Mouse (Mus musculus): Measurements from ENCODE around the gene Csnk2b. TPM values are rescaled to one million over a fixed set of nuclear protein-coding genes. Genes with fewer than 3 reads are reported as not detected.
A peak's percentile ranks its signal among the peaks of the same experiment; 100 is the strongest.

Csnk2b gene
- polyA plus RNA-seq, 1 experiment from 2014 or later = 353 TPM

DNA sequence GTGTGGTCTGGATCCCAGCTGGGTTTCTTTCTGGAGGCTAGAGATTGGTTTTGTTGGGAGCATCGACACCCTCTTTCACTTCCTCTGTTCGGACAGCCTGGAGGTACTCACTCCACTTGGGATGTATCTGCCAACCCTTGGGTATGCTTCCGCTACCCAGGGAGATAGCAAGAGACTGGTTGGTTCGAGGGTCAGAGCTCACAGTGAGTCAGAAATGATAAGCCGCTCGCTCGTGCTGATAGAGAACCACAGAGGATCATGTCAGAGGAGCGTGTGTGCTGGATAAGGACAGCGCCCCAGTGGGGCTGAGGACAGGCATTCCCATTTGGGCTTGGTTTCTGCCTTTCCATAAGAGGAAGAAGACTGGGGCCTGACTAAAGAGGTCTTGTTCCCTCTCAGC, 42.1 kb downstream of the Csnk2b start:
- H3K4me2 ChIP-seq (ENCODE audit: low read length) = no peak overlapping the region
- DNase-seq (ENCODE audit: low spot score) (no peak), ATAC-seq (no peak)
- H3K27ac ChIP-seq (ENCODE audit: low read depth, low read length) = no peak overlapping the region
- H3K27me3 ChIP-seq (replicated peaks; ENCODE audit: control insufficient read depth, insufficient read depth, low read length) = no peaks in the 10 kb centered on the region
- no peaks in the 10 kb centered on the region for H3K9me3 ChIP-seq (replicated peaks; ENCODE audit: control insufficient read depth, low read length)
- H3K4me3 ChIP-seq (ENCODE audit: low read depth, low read length) = no peak overlapping the region
- peaks cover 11% of the 10 kb centered on the region; the same call in 1 of the 2 replicates for H3K4me1 ChIP-seq (ENCODE audit: control insufficient read depth, insufficient read depth, low read length)
- H3K9ac ChIP-seq (ENCODE audit: low read length) = no peak overlapping the region
- H3K36me3 ChIP-seq (ENCODE audit: control insufficient read depth, insufficient read depth, low read length) = no peaks in the 10 kb centered on the region
- 70% methylated on average over 9 of the region's 9 CpGs for WGBS

DNA sequence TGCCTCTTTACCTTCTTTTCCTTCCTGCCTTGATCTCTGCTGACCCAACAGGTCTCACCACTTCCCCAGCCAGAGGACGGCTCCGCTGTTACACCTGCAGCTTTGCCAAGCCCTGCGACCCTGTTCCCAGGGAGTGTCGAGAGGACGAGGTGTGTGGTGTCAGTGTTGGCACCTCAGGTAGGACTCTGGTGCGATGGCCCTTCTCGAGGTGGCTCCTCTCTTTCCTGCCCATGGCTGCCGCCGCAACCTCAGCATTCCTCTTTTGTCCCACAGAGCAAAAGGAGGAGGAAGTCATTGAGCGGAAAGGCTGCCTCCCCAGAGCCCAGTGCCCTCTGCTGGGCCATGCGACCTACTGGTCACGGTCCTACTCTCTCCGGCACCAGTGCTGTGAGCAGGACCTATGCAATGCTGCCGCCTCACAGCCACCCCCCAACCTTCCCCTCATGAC, 44.0 kb downstream of the Csnk2b start, which contains the start of gene Ly6g6d:
Ly6g6d (minus strand) TSS at position 280 of the 448 bp plus-strand sequence.
- Histone ChIP-seq H3K4me3 (ENCODE audit: low read depth, low read length) (peak within 1 kb of the TSS; percentile 4; the same call in 1 of the 2 replicates), H3K9me3 (replicated peaks; ENCODE audit: control insufficient read depth, low read length) (no peaks in the 10 kb centered on the region), H3K4me1 (ENCODE audit: control insufficient read depth, insufficient read depth, low read length) (peaks cover 11% of the 10 kb centered on the region; the same call in 1 of the 2 replicates), H3K36me3 (ENCODE audit: control insufficient read depth, insufficient read depth, low read length) (no peaks in the 10 kb centered on the region), H3K27me3 (replicated peaks; ENCODE audit: control insufficient read depth, insufficient read depth, low read length) (no peaks in the 10 kb centered on the region), H3K27ac (ENCODE audit: low read depth, low read length) (peak within 1 kb of the TSS; percentile 52; the same call in 1 of the 2 replicates), H3K9ac (ENCODE audit: low read length) (peak within 1 kb of the TSS; percentile 41; the same call in 1 of the 2 replicates), H3K4me2 (ENCODE audit: low read length) (peak within 1 kb of the TSS; percentile 35)
- DNase-seq (ENCODE audit: low spot score) (peak; percentile 26), ATAC-seq (no peak)
- 12% methylated on average over 14 of the region's 14 CpGs for WGBS

DNA sequence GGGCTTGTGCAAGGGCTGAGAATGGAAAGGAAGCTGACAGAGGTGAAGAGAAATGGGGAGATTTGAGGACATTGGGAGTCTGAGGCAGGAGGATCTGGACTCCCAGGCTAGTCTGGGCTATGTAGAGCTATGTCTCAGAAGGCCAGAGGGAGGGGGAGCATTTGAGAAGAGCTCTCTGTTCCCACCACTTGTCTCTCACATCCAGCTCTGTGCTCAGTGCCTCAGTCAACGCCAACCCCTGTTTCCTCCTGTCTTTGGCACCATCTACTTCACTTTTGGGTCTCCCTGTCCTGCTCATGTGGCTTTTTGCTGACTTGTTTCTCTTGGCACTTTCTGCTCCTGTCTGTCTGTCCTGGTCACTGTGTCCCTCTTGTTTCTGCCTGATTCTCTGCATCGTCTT, 44.6 kb downstream of the Csnk2b start:
- DNase-seq (ENCODE audit: low spot score) (no peak), ATAC-seq (peak; percentile 67)
- peaks cover 11% of the 10 kb centered on the region; the same call in 1 of the 2 replicates for H3K4me1 ChIP-seq (ENCODE audit: control insufficient read depth, insufficient read depth, low read length)
- H3K9ac ChIP-seq (ENCODE audit: low read length) = peak overlapping the region; percentile 41; the same call in 1 of the 2 replicates
- no peaks in the 10 kb centered on the region for H3K36me3 ChIP-seq (ENCODE audit: control insufficient read depth, insufficient read depth, low read length)
- peak overlapping the region; percentile 35 for H3K4me2 ChIP-seq (ENCODE audit: low read length)
- no peaks in the 10 kb centered on the region for H3K27me3 ChIP-seq (replicated peaks; ENCODE audit: control insufficient read depth, insufficient read depth, low read length)
- WGBS = 38% methylated on average over 2 of the region's 2 CpGs
- no peaks in the 10 kb centered on the region for H3K9me3 ChIP-seq (replicated peaks; ENCODE audit: control insufficient read depth, low read length)
- H3K4me3 ChIP-seq (ENCODE audit: low read depth, low read length) = peak overlapping the region; percentile 4; the same call in 1 of the 2 replicates
- 0 out of 2 replicates have a peak overlapping the region, but pooled peaks have one; percentile 52 for H3K27ac ChIP-seq (ENCODE audit: low read depth, low read length)

DNA sequence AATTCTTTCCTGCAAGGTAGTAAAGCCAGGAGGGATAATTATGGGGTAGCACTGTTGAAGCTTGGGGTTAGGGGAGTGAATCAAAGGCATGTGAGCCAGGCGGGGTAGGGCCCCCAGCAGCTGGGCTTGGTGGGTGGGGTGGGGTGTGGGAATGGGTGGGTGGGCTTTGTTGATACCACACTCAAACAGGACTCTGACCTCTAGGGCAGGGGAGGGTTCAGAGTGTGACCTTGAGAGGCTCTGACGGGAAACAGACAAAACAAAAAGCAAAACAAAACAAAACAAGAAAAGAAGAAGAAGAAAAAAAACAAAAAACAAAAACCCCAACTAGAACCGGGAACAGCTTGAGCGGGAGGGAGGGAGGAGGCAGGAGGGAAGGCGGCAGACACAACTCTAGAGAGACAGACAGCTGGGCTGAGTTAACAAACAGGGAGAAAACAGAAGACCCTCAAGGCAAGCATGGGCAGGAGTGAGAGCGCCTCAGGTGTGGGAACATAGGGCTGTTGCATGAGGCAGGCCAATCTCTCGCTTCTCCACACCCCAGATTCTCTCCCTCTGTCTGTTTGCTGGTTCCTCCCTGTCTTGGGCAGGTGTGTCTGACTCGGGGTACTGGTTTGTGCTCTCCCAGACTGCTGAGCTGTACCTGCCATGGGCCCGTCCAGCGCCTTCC, 45.2 kb downstream of the Csnk2b start, which contains the start of gene Ly6g6e:
Ly6g6e (plus strand) TSS at position 396 of the 670 bp plus-strand sequence.
- peak within 1 kb of the TSS; percentile 52; the same call in 1 of the 2 replicates for H3K27ac ChIP-seq (ENCODE audit: low read depth, low read length)

DNA sequence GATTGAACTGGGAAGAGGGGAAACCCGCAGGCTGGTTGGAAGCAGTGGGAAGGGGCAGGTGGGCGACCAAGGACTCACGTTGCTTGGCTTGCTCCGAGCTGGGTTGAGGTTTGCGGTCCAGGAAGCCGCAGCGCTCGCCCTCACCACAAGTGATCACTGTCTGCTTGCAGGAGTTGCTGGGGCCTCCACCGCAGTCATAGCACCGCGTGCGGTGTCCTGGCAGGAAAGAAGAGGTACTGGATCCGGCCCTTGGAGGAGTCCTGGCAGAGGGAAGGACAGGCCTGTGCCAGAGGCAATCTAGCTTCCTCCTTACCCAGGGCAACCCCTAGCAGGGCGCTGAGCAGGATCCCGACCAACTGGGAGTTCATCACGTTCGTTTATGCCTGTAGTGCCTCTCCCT, 47.8 kb downstream of the Csnk2b start:
- H3K4me1 ChIP-seq (ENCODE audit: control insufficient read depth, insufficient read depth, low read length) = peaks cover 11% of the 10 kb centered on the region; the same call in 1 of the 2 replicates
- DNase-seq (ENCODE audit: low spot score) (no peak), ATAC-seq (no peak)
- H3K9me3 ChIP-seq (replicated peaks; ENCODE audit: control insufficient read depth, low read length) = no peaks in the 10 kb centered on the region
- no peak overlapping the region for H3K4me3 ChIP-seq (ENCODE audit: low read depth, low read length)
- no peaks in the 10 kb centered on the region for H3K36me3 ChIP-seq (ENCODE audit: control insufficient read depth, insufficient read depth, low read length)
- no peak overlapping the region for H3K27ac ChIP-seq (ENCODE audit: low read depth, low read length)
- H3K4me2 ChIP-seq (ENCODE audit: low read length) = no peak overlapping the region
- 60% methylated on average over 17 of the region's 17 CpGs for WGBS
- H3K9ac ChIP-seq (ENCODE audit: low read length) = no peak overlapping the region
- no peaks in the 10 kb centered on the region for H3K27me3 ChIP-seq (replicated peaks; ENCODE audit: control insufficient read depth, insufficient read depth, low read length)

More for the DNA sequence above, 45.2 kb downstream of the Csnk2b start, which contains the start of gene Ly6g6e:
- DNase-seq (ENCODE audit: low spot score) = peak; percentile 70
- peak within 1 kb of the TSS; percentile 4; the same call in 1 of the 2 replicates for H3K4me3 ChIP-seq (ENCODE audit: low read depth, low read length)
- ATAC-seq = peak; percentile 84
- 30% methylated on average over 10 of the region's 10 CpGs for WGBS
- H3K9ac ChIP-seq (ENCODE audit: low read length) = peak within 1 kb of the TSS; percentile 41; the same call in 1 of the 2 replicates
- H3K4me2 ChIP-seq (ENCODE audit: low read length) = peak within 1 kb of the TSS; percentile 35
- no peaks in the 10 kb centered on the region for H3K27me3 ChIP-seq (replicated peaks; ENCODE audit: control insufficient read depth, insufficient read depth, low read length)
- no peaks in the 10 kb centered on the region for H3K9me3 ChIP-seq (replicated peaks; ENCODE audit: control insufficient read depth, low read length)
- peaks cover 11% of the 10 kb centered on the region; the same call in 1 of the 2 replicates for H3K4me1 ChIP-seq (ENCODE audit: control insufficient read depth, insufficient read depth, low read length)
- no peaks in the 10 kb centered on the region for H3K36me3 ChIP-seq (ENCODE audit: control insufficient read depth, insufficient read depth, low read length)

DNA sequence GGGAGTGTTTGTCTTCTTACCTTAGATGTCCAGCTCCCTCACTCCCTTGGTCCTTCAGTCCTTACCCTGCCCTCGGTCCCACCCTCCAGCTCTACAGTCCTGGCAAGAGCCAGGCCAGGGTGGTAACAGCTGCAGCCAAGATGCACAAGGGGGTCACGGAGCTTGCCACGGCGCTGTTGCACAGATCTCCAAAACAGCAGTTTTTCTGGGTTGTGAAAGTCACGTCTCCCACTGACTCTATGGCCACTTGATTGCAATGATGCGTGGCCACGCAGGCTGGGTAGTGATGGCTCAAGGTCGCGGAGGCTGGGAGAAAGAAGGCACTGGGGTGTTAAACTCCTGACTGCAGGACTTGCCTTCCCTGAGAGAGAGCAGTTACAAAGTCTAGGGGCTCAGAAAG, 50.4 kb downstream of the Csnk2b start:
- no peak overlapping the region for H3K9ac ChIP-seq (ENCODE audit: low read length)
- no peak overlapping the region for H3K27ac ChIP-seq (ENCODE audit: low read depth, low read length)
- H3K9me3 ChIP-seq (replicated peaks; ENCODE audit: control insufficient read depth, low read length) = no peaks in the 10 kb centered on the region
- 86% methylated on average over 9 of the region's 9 CpGs for WGBS
- H3K4me1 ChIP-seq (ENCODE audit: control insufficient read depth, insufficient read depth, low read length) = no peaks in the 10 kb centered on the region
- H3K4me2 ChIP-seq (ENCODE audit: low read length) = no peak overlapping the region
- no peak overlapping the region for H3K4me3 ChIP-seq (ENCODE audit: low read depth, low read length)
- 0 out of 2 replicates have a peak, but pooled peaks cover 7% of the 10 kb centered on the region for H3K27me3 ChIP-seq (replicated peaks; ENCODE audit: control insufficient read depth, insufficient read depth, low read length)
- ATAC-seq (no peak), DNase-seq (ENCODE audit: low spot score) (no peak)
- H3K36me3 ChIP-seq (ENCODE audit: control insufficient read depth, insufficient read depth, low read length) = no peaks in the 10 kb centered on the region

DNA sequence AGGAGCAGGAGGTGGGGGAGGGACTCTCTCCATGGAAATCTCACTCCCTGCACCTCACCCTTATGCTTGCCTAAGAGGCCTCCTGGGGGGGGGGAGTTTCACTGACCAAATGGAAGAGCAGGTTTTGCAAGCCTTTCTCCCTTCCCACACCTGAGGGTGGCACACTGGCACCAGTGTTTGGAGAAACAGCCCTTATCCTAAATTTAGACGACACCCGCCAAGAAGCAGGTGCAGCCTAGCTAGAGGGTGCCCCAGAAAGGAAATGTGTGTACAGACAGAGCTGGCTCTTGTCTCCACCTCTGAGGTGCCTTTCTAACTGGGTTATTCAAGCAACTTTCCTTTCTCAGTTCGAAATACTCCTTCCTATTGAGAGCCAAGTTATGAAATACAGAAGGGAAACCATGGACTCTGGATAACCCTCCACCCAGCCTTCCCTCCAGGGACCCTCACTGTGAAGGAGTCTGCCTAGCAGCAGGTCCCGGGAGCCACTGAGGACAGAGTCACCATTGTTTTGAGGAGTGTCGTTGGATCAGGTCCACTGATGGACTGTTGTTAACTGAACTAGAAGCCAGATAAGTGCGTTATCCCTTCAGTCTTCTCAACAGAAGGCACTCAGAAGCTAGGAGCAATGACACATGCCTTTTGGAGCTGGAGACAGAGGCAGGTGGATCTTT, 51.2 kb downstream of the Csnk2b start:
- Histone ChIP-seq H3K4me1 (ENCODE audit: control insufficient read depth, insufficient read depth, low read length) (no peaks in the 10 kb centered on the region), H3K27ac (ENCODE audit: low read depth, low read length) (no peak overlapping the region), H3K9me3 (replicated peaks; ENCODE audit: control insufficient read depth, low read length) (no peaks in the 10 kb centered on the region), H3K9ac (ENCODE audit: low read length) (no peak overlapping the region), H3K4me2 (ENCODE audit: low read length) (no peak overlapping the region), H3K36me3 (ENCODE audit: control insufficient read depth, insufficient read depth, low read length) (no peaks in the 10 kb centered on the region), H3K27me3 (replicated peaks; ENCODE audit: control insufficient read depth, insufficient read depth, low read length) (peaks cover 14% of the 10 kb centered on the region), H3K4me3 (ENCODE audit: low read depth, low read length) (no peak overlapping the region)
- DNase-seq (ENCODE audit: low spot score) (no peak), ATAC-seq (no peak)
- WGBS = 62% methylated on average over 6 of the region's 6 CpGs

DNA sequence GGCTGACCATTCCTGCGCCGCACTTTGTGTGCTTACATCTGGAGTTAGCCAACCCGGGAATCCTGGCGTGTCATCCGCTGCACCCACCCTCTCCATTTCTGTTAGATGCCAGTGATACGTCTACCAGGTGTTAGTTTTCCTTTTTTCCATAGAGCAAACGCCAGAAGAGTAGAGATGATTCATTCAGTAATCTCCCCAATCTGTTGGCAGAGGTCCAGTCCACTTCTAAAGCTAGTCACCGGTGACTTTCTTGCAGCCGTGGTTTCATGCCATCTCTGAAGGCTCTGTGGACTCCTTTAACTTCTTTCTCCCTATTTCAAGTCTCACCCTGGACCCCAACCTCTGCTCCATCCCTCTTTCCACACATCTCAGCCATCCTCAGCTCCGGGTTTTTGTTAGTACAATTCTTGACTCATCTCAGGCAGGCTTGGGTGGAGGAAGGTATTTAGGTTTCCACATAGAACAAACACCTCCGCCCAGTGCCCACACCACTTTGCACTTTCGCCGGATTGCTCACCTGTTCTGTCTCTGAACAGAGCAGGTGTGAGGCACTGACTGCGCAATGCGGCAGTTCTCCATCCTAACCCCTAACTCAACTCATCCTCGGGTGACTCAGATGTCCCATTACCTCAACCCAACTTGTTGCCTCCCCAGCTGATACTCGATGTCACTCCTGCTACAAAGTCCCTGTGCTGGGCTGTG, 53.5 kb downstream of the Csnk2b start:
- H3K4me1 ChIP-seq (ENCODE audit: control insufficient read depth, insufficient read depth, low read length) = peaks cover 7% of the 10 kb centered on the region
- H3K36me3 ChIP-seq (ENCODE audit: control insufficient read depth, insufficient read depth, low read length) = 0 out of 2 replicates have a peak, but pooled peaks cover 1% of the 10 kb centered on the region
- no peak overlapping the region for H3K27ac ChIP-seq (ENCODE audit: low read depth, low read length)
- ATAC-seq = no peak
- no peak overlapping the region for H3K4me3 ChIP-seq (ENCODE audit: low read depth, low read length)
- H3K27me3 ChIP-seq (replicated peaks; ENCODE audit: control insufficient read depth, insufficient read depth, low read length) = peaks cover 32% of the 10 kb centered on the region
- WGBS = 87% methylated on average over 17 of the region's 17 CpGs
- DNase-seq (ENCODE audit: low spot score) = no peak
- no peak overlapping the region for H3K9ac ChIP-seq (ENCODE audit: low read length)
- H3K9me3 ChIP-seq (replicated peaks; ENCODE audit: control insufficient read depth, low read length) = no peaks in the 10 kb centered on the region
- H3K4me2 ChIP-seq (ENCODE audit: low read length) = no peak overlapping the region

Data from forebrain, embryonic 14.5 days (tissue).